Mouse (Mus musculus) v-Abl transformed pro-B cells (cell line): ENCODE measurements around the gene Fut7.

Source experiments
- in situ Hi-C, 2 experiments: fragments of 400-800 bp; cut with MboI; formaldehyde crosslinking; loops; one replicate each; pipeline ENCODE4 v1.15.1; 2025; ENCODE audit not compliant: unreplicated experiment in 2 of 2

The Fut7 gene

GRCm38 (mm10) chr2:25457022-25457896 is 34.2 kb downstream of the Fut7 start:
- in situ Hi-C loops: no loop called here

DNA sequence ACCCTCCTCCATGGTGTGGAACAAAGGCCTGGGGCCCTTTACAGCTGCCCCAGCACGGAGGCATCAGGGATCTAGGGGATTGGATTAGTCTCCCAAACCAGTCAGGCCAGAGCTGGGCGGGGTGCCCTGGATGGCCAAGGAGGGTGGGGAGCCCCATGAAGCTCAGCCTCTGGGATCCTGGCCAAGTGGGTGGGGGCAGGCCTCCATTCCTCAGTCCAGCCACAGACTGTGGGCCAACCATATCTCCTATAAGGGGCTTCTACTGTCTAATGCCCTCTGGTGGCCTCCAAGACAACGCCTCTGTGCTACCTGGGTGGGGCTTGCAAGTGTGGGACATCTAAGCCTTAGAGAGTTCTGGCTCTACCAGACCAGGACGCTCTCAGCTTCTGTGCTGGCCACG is 35.8 kb downstream of the Fut7 start:
- in situ Hi-C loops: no loop called here

GRCm38 (mm10) chr2:25460135-25460534 is 37.1 kb downstream of the Fut7 start:
- in situ Hi-C loops: no loop called here

DNA sequence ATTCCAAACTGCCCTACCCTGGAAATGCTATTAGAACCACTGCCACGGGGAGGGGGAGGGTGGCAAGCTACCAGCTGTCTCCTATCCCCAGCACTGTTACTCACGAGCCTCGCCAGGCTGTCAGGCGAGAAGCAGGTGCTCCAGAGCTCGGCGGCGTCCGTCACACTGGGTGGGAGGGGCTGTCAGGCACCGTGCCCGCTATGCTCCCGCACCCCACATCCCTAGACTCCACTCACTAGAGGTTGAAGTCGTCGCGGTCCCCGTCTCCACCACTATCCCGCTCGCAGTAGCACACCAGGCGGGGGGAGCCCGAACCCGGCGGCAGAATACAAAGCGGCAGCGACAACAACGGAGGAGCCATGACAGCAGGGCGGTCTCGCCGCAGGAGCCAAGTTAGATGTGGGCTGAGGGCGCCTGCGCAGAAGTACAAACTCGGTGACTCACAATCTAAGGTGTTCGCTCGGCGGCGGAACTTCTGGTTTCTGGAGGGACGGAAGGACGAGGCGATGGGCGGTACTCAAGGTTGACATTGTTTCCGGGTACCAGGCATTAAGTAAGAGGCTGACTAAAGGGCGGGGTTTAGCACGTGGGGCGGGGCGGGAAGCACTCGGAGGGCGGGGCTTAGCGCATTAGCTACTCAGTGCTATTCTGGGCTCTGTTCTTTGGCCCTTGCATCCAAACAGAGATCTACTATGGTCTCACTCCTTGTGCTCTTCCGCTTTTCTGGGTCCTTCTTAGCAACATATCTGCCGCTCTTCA is 37.7 kb downstream of the Fut7 start, which contains the start of gene Paxx:
TSS of gene Paxx (minus strand) at position 544 of the 759 bp plus-strand sequence.
- in situ Hi-C loops: no loop called here

DNA sequence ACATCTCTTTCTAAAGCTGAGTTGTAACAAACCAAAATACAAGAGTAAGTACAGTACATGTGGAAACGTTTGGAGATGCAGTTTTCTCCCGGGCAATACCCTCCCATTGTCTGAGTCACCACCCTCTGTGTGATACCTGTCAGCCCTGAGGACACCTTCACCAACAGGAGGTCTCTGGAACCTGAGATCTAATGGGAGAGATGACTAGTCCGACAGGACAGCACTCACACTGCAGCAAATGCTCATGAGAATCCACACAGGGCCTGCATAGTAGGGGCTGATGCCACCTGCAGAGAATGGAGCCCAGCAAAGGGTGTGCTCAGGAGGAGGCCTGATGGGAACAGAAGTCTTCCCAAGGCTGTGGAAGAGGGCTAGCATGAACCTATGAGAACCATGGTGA is 38.3 kb downstream of the Fut7 start:
- in situ Hi-C loops: no loop called here

GRCm38 (mm10) chr2:25463630-25464029 is 40.6 kb downstream of the Fut7 start:
- in situ Hi-C loops: no loop called here

DNA sequence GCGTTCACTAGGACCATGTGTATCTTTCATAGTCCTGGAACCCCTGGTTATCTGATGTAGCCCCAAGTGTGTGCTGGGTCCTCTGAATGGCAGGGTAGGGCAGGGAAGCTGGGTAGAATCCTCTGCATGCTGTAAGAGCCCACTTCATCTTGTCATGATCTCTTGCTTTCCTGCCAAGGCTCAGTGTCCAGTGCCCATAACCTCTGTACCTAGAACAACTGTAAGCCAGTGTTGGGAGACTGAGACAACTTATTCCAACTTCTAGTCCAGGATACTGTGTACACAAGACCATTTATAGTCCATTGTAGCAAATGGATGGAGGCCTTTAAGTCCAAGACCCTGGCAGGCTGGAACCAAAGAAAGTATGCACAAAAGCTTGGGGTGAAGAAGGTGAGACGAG is 42.2 kb downstream of the Fut7 start:
- in situ Hi-C loops: no loop called here

- in situ Hi-C loops: no loop called here
Measured at GRCm38 (mm10) chr2:25465816-25466635, 43.0 kb downstream of the Fut7 start.

DNA sequence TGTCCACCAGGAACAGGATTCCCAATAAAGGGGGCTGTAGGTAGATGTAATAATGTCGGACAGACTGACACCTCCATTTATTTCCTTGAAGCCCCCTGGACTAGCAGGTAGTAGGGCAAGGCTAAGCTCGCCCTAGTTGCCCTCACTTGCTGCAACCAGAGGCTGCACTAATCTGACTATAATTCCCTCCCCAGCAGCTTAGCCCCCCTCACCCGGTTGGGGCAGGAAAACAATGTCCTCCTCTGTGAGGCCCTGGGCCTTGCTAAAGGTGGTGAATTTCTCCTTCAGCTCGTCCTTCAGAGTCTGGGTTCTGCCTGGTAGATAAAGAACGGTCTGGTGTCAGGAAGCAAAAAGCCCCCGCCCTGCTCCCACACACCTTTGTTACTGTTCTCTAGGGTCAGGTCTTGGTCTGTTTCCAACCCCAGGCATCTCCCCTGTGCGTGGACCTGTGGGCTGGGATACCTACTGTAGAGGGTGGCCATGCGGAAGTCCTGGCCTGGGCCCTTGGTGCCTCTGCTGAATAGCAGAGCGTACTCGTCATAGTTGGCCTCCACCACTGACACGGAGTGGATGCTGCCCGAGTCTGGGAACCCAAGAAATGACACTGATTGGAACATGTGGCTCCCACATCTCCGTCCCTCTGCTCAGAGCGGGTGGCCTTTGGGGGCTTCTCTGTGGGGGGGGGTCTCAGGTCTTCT is 44.7 kb downstream of the Fut7 start:
- in situ Hi-C loops: no loop called here

DNA sequence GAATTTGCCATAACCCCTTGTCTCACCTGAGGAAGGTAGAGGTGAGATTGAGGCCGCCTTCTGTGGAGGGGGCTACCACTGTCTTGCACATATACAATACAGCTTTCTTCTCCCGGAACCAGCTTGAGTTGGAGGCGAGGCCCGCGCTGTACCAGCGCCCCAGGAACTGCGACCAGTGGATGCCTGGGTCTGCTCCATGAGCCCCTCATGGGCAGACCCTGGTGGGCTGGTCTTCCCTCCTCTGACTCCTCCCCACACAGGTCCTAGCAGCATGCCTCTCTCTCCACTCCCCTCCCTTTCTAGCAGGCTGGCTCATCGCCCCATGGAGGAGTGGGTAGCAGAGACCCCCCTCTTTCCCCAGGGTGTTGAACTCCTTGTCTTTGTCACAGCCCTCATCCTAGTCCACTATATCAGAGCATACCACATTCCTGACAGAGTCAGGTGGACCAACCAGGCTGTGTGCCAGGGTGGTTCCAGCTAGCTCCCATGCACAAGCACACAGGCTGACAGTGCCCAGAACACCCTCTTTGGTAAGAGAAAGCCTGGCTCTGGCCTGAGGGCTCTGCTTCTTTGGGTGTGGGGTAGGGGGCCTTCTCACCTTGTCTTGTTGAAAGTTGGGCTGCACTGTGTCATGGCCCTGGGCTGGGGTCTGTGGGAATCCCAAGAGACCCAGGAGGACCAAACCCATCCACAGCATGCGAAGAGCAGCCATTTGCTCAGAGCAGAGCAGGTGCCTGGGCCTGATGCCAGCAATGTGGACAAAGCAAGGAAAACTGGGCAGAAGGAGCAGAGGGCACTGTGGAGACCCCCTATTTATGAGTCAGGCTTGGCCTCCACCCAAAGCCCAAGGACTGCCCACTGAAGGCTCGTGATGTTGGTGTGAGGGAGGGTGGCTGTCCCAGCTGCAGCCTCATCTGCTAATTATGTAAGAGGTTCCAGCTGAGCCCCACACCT is 46.2 kb downstream of the Fut7 start:
- in situ Hi-C loops: no loop called here

GRCm38 (mm10) chr2:25469969-25470368 is 46.9 kb downstream of the Fut7 start, which contains the start of gene Ptgds:
Gene Ptgds (minus strand): TSS chr2:25470046.
- in situ Hi-C loops: no loop called here

- in situ Hi-C loops: no loop called here
Measured at GRCm38 (mm10) chr2:25472550-25472949, 49.5 kb downstream of the Fut7 start.
